Mouse (Mus musculus) natural killer cell, adult 2 months (primary cell): ENCODE measurements at regions not wholly inside any gene's neighbourhood (a gene's known extent, or its start where the extent isn't known, plus 50 kb on each side); places are given as distances from the start of the nearest gene placed in this dataset.

Source experiments
- DNase-seq, 2 experiments: peaks; one replicate each; pipeline ENCODE4 v3.0.0; 2022; ENCODE audit warnings: low spot score in 2 of 2

GRCm38 (mm10) chr2:161340291-161340690 lies 231.4 kb upstream of the Chd6 start:
- no peak for DNase-seq

GRCm38 (mm10) chr2:161339327-161340001 lies 230.6 kb upstream of the Chd6 start:
- DNase-seq, result no peak

GRCm38 (mm10) chr2:161338953-161339326 lies 230.1 kb upstream of the Chd6 start:
- no peak for DNase-seq

GRCm38 (mm10) chr2:161332653-161333052 lies 223.8 kb upstream of the Chd6 start:
- no peak for DNase-seq

GRCm38 (mm10) chr2:161331850-161332365 lies 223.0 kb upstream of the Chd6 start:
- no peak for DNase-seq

GRCm38 (mm10) chr2:161302796-161303195 lies 193.9 kb upstream of the Chd6 start:
- DNase-seq, result no peak

- no peak for DNase-seq
Observed at GRCm38 (mm10) chr2:161268861-161269413, 160.1 kb upstream of the Chd6 start.

GRCm38 (mm10) chr2:161266476-161266875 lies 157.6 kb upstream of the Chd6 start:
- DNase-seq, result no peak

- DNase-seq, result no peak
Observed at GRCm38 (mm10) chr2:161265211-161265610, 156.3 kb upstream of the Chd6 start.

GRCm38 (mm10) chr2:161252761-161253160 lies 143.9 kb upstream of the Chd6 start:
- DNase-seq, result no peak

- DNase-seq, result no peak
Observed at GRCm38 (mm10) chr2:161241665-161242064, 132.8 kb upstream of the Chd6 start.

GRCm38 (mm10) chr2:161237280-161237819 lies 128.5 kb upstream of the Chd6 start:
- no peak for DNase-seq

GRCm38 (mm10) chr2:161233155-161233741 lies 124.4 kb upstream of the Chd6 start:
- DNase-seq, result no peak

GRCm38 (mm10) chr2:161231405-161231804 lies 122.5 kb upstream of the Chd6 start:
- no peak for DNase-seq

- no peak for DNase-seq
Observed at GRCm38 (mm10) chr2:161215736-161216135, 106.9 kb upstream of the Chd6 start.

- DNase-seq, result peak; percentile 1 to 8
Observed at GRCm38 (mm10) chr2:161214681-161215458, 106.0 kb upstream of the Chd6 start.

- DNase-seq, result no peak
Observed at GRCm38 (mm10) chr2:161212322-161212882, 103.5 kb upstream of the Chd6 start.

- DNase-seq, result no peak
Observed at GRCm38 (mm10) chr2:161196713-161197372, 88.0 kb upstream of the Chd6 start.

GRCm38 (mm10) chr2:161187516-161187915 lies 78.6 kb upstream of the Chd6 start:
- DNase-seq, result no peak

- DNase-seq, result no peak
Observed at GRCm38 (mm10) chr2:161185122-161185521, 76.2 kb upstream of the Chd6 start.

- DNase-seq, result peak; percentile 32 to 45
Observed at GRCm38 (mm10) chr2:161177355-161178021, 68.6 kb upstream of the Chd6 start.
